Mouse (Mus musculus): ENCODE measurements around the gene Vav2. TPM values are rescaled to one million over a fixed set of nuclear protein-coding genes. Genes with fewer than 3 reads are reported as not detected.

The Vav2 gene
- polyA plus RNA-seq, 1 experiment: 24.6 TPM

GRCm38 (mm10) chr2:27445910-27446309 is 19.1 kb upstream of the Vav2 start:
- H3K36me3 ChIP-seq (ENCODE audit: control insufficient read depth, insufficient read depth, low read length, poor library complexity, severe bottlenecking): peaks cover 28% of the 10 kb centered on the region
- H3K27ac ChIP-seq (ENCODE audit: insufficient read depth, low read length): no peak overlapping the region
- no peaks in the 10 kb centered on the region for H3K27me3 ChIP-seq (ENCODE audit: control insufficient read depth, insufficient read depth, low read length, poor library complexity, severe bottlenecking)
- TF ChIP-seq CTCF (IDR thresholded peaks at IDR 0.05; ENCODE audit: low read depth, low read length): no peak
- no peak for TF ChIP-seq POLR2A (IDR thresholded peaks at IDR 0.05; ENCODE audit: insufficient read depth, low read length)
- TF ChIP-seq EP300 (IDR thresholded peaks at IDR 0.05; ENCODE audit: insufficient read depth, low read depth, low read length): no peak
- H3K9me3 ChIP-seq (replicated peaks; ENCODE audit: control insufficient read depth, insufficient read depth, low read length, poor library complexity, severe bottlenecking): no peaks in the 10 kb centered on the region
- no peaks in the 10 kb centered on the region for H3K4me1 ChIP-seq (ENCODE audit: control insufficient read depth, insufficient read depth, low read length)
- H3K4me3 ChIP-seq (ENCODE audit: low read depth, low read length): no peak overlapping the region
- H3K9ac ChIP-seq (ENCODE audit: low read depth, poor library complexity, severe bottlenecking): no peak overlapping the region

GRCm38 (mm10) chr2:27443450-27443708 is 16.5 kb upstream of the Vav2 start:
- no peak overlapping the region for H3K9ac ChIP-seq (ENCODE audit: low read depth, poor library complexity, severe bottlenecking)
- H3K27me3 ChIP-seq (ENCODE audit: control insufficient read depth, insufficient read depth, low read length, poor library complexity, severe bottlenecking): no peaks in the 10 kb centered on the region

GRCm38 (mm10) chr2:27442708-27443449 is 16.0 kb upstream of the Vav2 start:
- peaks cover 6% of the 10 kb centered on the region; the same call in 1 of the 2 replicates for H3K36me3 ChIP-seq (ENCODE audit: control insufficient read depth, insufficient read depth, low read length, poor library complexity, severe bottlenecking)
- peak overlapping the region; percentile 54 for H3K4me3 ChIP-seq (ENCODE audit: low read depth, low read length)
- no peak for TF ChIP-seq EP300 (IDR thresholded peaks at IDR 0.05; ENCODE audit: insufficient read depth, low read depth, low read length)
- no peak for TF ChIP-seq POLR2A (IDR thresholded peaks at IDR 0.05; ENCODE audit: insufficient read depth, low read length)
- no peak for TF ChIP-seq CTCF (IDR thresholded peaks at IDR 0.05; ENCODE audit: low read depth, low read length)
- H3K27me3 ChIP-seq (ENCODE audit: control insufficient read depth, insufficient read depth, low read length, poor library complexity, severe bottlenecking): no peaks in the 10 kb centered on the region
- peaks cover 2% of the 10 kb centered on the region for H3K4me1 ChIP-seq (ENCODE audit: control insufficient read depth, insufficient read depth, low read length)
- H3K9ac ChIP-seq (ENCODE audit: low read depth, poor library complexity, severe bottlenecking): peak overlapping the region; percentile 12
- no peaks in the 10 kb centered on the region for H3K9me3 ChIP-seq (replicated peaks; ENCODE audit: control insufficient read depth, insufficient read depth, low read length, poor library complexity, severe bottlenecking)
- H3K27ac ChIP-seq (ENCODE audit: insufficient read depth, low read length): no peak overlapping the region

More at GRCm38 (mm10) chr2:27443450-27443708, 16.5 kb upstream of the Vav2 start:
- H3K36me3 ChIP-seq (ENCODE audit: control insufficient read depth, insufficient read depth, low read length, poor library complexity, severe bottlenecking): peaks cover 10% of the 10 kb centered on the region; the same call in 1 of the 2 replicates
- peaks cover 1% of the 10 kb centered on the region for H3K4me1 ChIP-seq (ENCODE audit: control insufficient read depth, insufficient read depth, low read length)
- no peak overlapping the region for H3K4me3 ChIP-seq (ENCODE audit: low read depth, low read length)
- TF ChIP-seq CTCF (IDR thresholded peaks at IDR 0.05; ENCODE audit: low read depth, low read length): no peak
- no peak for TF ChIP-seq EP300 (IDR thresholded peaks at IDR 0.05; ENCODE audit: insufficient read depth, low read depth, low read length)
- TF ChIP-seq POLR2A (IDR thresholded peaks at IDR 0.05; ENCODE audit: insufficient read depth, low read length): no peak
- no peaks in the 10 kb centered on the region for H3K9me3 ChIP-seq (replicated peaks; ENCODE audit: control insufficient read depth, insufficient read depth, low read length, poor library complexity, severe bottlenecking)
- H3K27ac ChIP-seq (ENCODE audit: insufficient read depth, low read length): no peak overlapping the region

GRCm38 (mm10) chr2:27441767-27442707 is 15.2 kb upstream of the Vav2 start, which contains the start of gene Brd3os:
TSS of gene Brd3os (plus strand) at chr2:27442324.
- peak within 1 kb of the TSS; percentile 57 for H3K9ac ChIP-seq (ENCODE audit: low read depth, poor library complexity, severe bottlenecking)
- H3K36me3 ChIP-seq (ENCODE audit: control insufficient read depth, insufficient read depth, low read length, poor library complexity, severe bottlenecking): no peaks in the 10 kb centered on the region
- peak; percentile 41 for TF ChIP-seq POLR2A (IDR thresholded peaks at IDR 0.05; ENCODE audit: insufficient read depth, low read length)
- no peak for TF ChIP-seq CTCF (IDR thresholded peaks at IDR 0.05; ENCODE audit: low read depth, low read length)
- 0 out of 2 replicates have a peak, but pooled peaks have one; percentile 35 for TF ChIP-seq EP300 (IDR thresholded peaks at IDR 0.05; ENCODE audit: insufficient read depth, low read depth, low read length)
- H3K27me3 ChIP-seq (ENCODE audit: control insufficient read depth, insufficient read depth, low read length, poor library complexity, severe bottlenecking): no peaks in the 10 kb centered on the region
- peak within 1 kb of the TSS; percentile 63 for H3K4me3 ChIP-seq (ENCODE audit: low read depth, low read length)
- H3K27ac ChIP-seq (ENCODE audit: insufficient read depth, low read length): no peak within 1 kb of the TSS
- H3K9me3 ChIP-seq (replicated peaks; ENCODE audit: control insufficient read depth, insufficient read depth, low read length, poor library complexity, severe bottlenecking): no peaks in the 10 kb centered on the region
- peaks cover 2% of the 10 kb centered on the region for H3K4me1 ChIP-seq (ENCODE audit: control insufficient read depth, insufficient read depth, low read length)

- Histone ChIP-seq H3K36me3 (ENCODE audit: control insufficient read depth, insufficient read depth, low read length, poor library complexity, severe bottlenecking) (no peaks in the 10 kb centered on the region), H3K9ac (ENCODE audit: low read depth, poor library complexity, severe bottlenecking) (no peak overlapping the region), H3K9me3 (replicated peaks; ENCODE audit: control insufficient read depth, insufficient read depth, low read length, poor library complexity, severe bottlenecking) (no peaks in the 10 kb centered on the region), H3K4me3 (ENCODE audit: low read depth, low read length) (no peak overlapping the region), H3K27ac (ENCODE audit: insufficient read depth, low read length) (no peak overlapping the region), H3K27me3 (ENCODE audit: control insufficient read depth, insufficient read depth, low read length, poor library complexity, severe bottlenecking) (no peaks in the 10 kb centered on the region), H3K4me1 (ENCODE audit: control insufficient read depth, insufficient read depth, low read length) (peaks cover 2% of the 10 kb centered on the region)
- TF ChIP-seq CTCF (IDR thresholded peaks at IDR 0.05; ENCODE audit: low read depth, low read length) (no peak), EP300 (IDR thresholded peaks at IDR 0.05; ENCODE audit: insufficient read depth, low read depth, low read length) (no peak), POLR2A (IDR thresholded peaks at IDR 0.05; ENCODE audit: insufficient read depth, low read length) (no peak)
Measured at GRCm38 (mm10) chr2:27438281-27438680, 11.4 kb upstream of the Vav2 start.

All from ES-Bruce4 (cell line).